Mouse (Mus musculus): Measurements from ENCODE around the gene Cds1.

Gene Cds1

GRCm38 (mm10) chr5:101764554-101765347 lies at the start of gene Cds1:
TSS of gene Cds1 (plus strand) at chr5:101765130.
- peak; percentile 59 for DNase-seq (ENCODE audit: low spot score)

- no peak for DNase-seq (ENCODE audit: low spot score)
Observed at GRCm38 (mm10) chr5:101724216-101724615, 40.7 kb upstream of the Cds1 start.

- no peak for DNase-seq (ENCODE audit: low spot score)
Observed at GRCm38 (mm10) chr5:101724756-101725155, 40.2 kb upstream of the Cds1 start.

- no peak for DNase-seq (ENCODE audit: low spot score)
Observed at GRCm38 (mm10) chr5:101725703-101726102, 39.2 kb upstream of the Cds1 start.

- DNase-seq (ENCODE audit: low spot score) = no peak
Observed at GRCm38 (mm10) chr5:101726371-101726770, 38.6 kb upstream of the Cds1 start.

GRCm38 (mm10) chr5:101728304-101728905 lies 36.5 kb upstream of the Cds1 start:
- no peak for DNase-seq (ENCODE audit: low spot score)

GRCm38 (mm10) chr5:101737341-101737740 lies 27.6 kb upstream of the Cds1 start:
- no peak for DNase-seq (ENCODE audit: low spot score)

- no peak for DNase-seq (ENCODE audit: low spot score)
Observed at GRCm38 (mm10) chr5:101740471-101741223, 24.3 kb upstream of the Cds1 start.

GRCm38 (mm10) chr5:101741224-101741591 lies 23.7 kb upstream of the Cds1 start:
- DNase-seq (ENCODE audit: low spot score) = no peak

GRCm38 (mm10) chr5:101742014-101742413 lies 22.9 kb upstream of the Cds1 start:
- no peak for DNase-seq (ENCODE audit: low spot score)

- DNase-seq (ENCODE audit: low spot score) = no peak
Observed at GRCm38 (mm10) chr5:101742425-101742824, 22.5 kb upstream of the Cds1 start.

GRCm38 (mm10) chr5:101744886-101745285 lies 20.0 kb upstream of the Cds1 start:
- DNase-seq (ENCODE audit: low spot score) = no peak

GRCm38 (mm10) chr5:101753680-101754079 lies 11.2 kb upstream of the Cds1 start:
- DNase-seq (ENCODE audit: low spot score) = no peak

GRCm38 (mm10) chr5:101757669-101758068 lies 7.3 kb upstream of the Cds1 start:
- DNase-seq (ENCODE audit: low spot score) = no peak

GRCm38 (mm10) chr5:101761685-101762084 lies 3.2 kb upstream of the Cds1 start:
- no peak for DNase-seq (ENCODE audit: low spot score)

GRCm38 (mm10) chr5:101763571-101763970 lies 1.4 kb upstream of the Cds1 start:
- DNase-seq (ENCODE audit: low spot score) = no peak

- peak; percentile 11 for DNase-seq (ENCODE audit: low spot score)
Observed at GRCm38 (mm10) chr5:101765390-101765901, 516 bp downstream of the Cds1 start.

- DNase-seq (ENCODE audit: low spot score) = no peak
Observed at GRCm38 (mm10) chr5:101766248-101766647, 1.3 kb downstream of the Cds1 start.

- no peak for DNase-seq (ENCODE audit: low spot score)
Observed at GRCm38 (mm10) chr5:101767086-101767485, 2.2 kb downstream of the Cds1 start.

GRCm38 (mm10) chr5:101767486-101767885 lies 2.6 kb downstream of the Cds1 start:
- no peak for DNase-seq (ENCODE audit: low spot score)

- DNase-seq (ENCODE audit: low spot score) = no peak
Observed at GRCm38 (mm10) chr5:101768558-101768957, 3.6 kb downstream of the Cds1 start.

GRCm38 (mm10) chr5:101772621-101773020 lies 7.7 kb downstream of the Cds1 start:
- no peak for DNase-seq (ENCODE audit: low spot score)

- no peak for DNase-seq (ENCODE audit: low spot score)
Observed at GRCm38 (mm10) chr5:101775262-101775661, 10.3 kb downstream of the Cds1 start.
